Mouse (Mus musculus) liver, embryonic 16.5 days (tissue): ENCODE data around the gene Ank2. TPM values are rescaled to one million over a fixed set of nuclear protein-coding genes. Genes with fewer than 3 reads are reported as not detected.

Experiments used
- ATAC-seq: fragments of 200-750 bp; cut with Nextera tagmentation; 2 replicates; pipeline ENCODE4 v1.8.0; 2017; ENCODE audit warnings: low read depth, mild to moderate bottlenecking, moderate number of reproducible peaks, moderate library complexity
- H3K27ac ChIP-seq: fragments of 300-500 bp; sonication (generic); 2 replicates; pipeline ENCODE4 v1.5.1; 2014; ENCODE audit warnings: mild to moderate bottlenecking, low read length
- H3K27me3 ChIP-seq: fragments of 300-500 bp; sonication (generic); 2 replicates; pipeline ENCODE4 v1.6.1; 2014; ENCODE audit warnings: low read depth, low read length, mixed read lengths; ENCODE audit not compliant: control insufficient read depth, insufficient read depth
- H3K36me3 ChIP-seq: fragments of 300-500 bp; sonication (generic); 2 replicates; pipeline ENCODE4 v1.6.1; 2014; ENCODE audit warnings: mild to moderate bottlenecking; ENCODE audit not compliant: control insufficient read depth, insufficient read depth
- H3K4me1 ChIP-seq: fragments of 300-500 bp; sonication (generic); 2 replicates; pipeline ENCODE4 v1.6.1; 2014; ENCODE audit warnings: low read depth, low read length, mixed read lengths; ENCODE audit not compliant: control insufficient read depth
- H3K4me2 ChIP-seq: fragments of 300-500 bp; sonication (generic); 2 replicates; pipeline ENCODE4 v1.6.1; 2014; ENCODE audit warnings: low read depth, low read length, mixed read lengths
- H3K4me3 ChIP-seq: fragments of 300-500 bp; sonication (generic); 2 replicates; pipeline ENCODE4 v1.5.1; 2014; ENCODE audit warnings: low read depth, mild to moderate bottlenecking, low read length
- H3K9ac ChIP-seq: fragments of 300-500 bp; sonication (generic); 2 replicates; pipeline ENCODE4 v1.6.1; 2014; ENCODE audit warnings: low read depth, low read length
- H3K9me3 ChIP-seq: fragments of 300-500 bp; sonication (generic); replicated peaks from 2 replicates; pipeline ENCODE4 v1.6.1; 2016; ENCODE audit warnings: low read length; ENCODE audit not compliant: control insufficient read depth
- WGBS: fragments of 180-500 bp; shearing (Covaris S2); extraction: QIAGEN DNeasy Blood & Tissue Kit; methylation state at CpG from one replicate; pipeline ENCODE4 v1.1.7; 2014; ENCODE audit not compliant: insufficient replicate concordance; 5-methylcytosine and 5-hydroxymethylcytosine counted together
- polyA plus RNA-seq: library from polyadenylated mRNA; unstranded; fragments of >200 nt; fragmentation: Nextera tagmentation; extraction: Ambion mirVana; gene quantifications from 2 replicates; pipeline ENCODE4 v1.2.1, GENCODE M21; 2015

Ank2 gene
- polyA plus RNA-seq, 1 experiment from 2014 or later = 10.4 TPM

DNA sequence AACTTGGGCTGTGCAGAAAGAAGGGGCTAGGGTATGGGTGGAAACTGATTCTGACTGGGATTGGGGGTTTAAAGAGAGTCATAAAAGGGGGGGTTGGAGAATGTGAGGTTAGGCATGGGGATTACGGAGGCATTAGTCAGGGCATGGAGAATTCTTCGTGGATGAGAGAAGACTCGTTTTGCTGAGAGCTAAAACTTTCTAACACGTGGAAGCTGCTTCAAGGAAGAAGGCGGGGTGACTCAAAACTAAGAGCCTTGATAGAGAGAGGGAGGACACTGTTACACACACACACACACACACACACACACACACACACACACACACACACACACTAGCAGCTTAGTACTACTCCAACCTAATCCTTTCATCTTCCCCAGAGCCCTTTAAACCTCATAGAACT is 463.0 kb downstream of the Ank2 start:
- Histone ChIP-seq H3K27ac (no peak overlapping the region), H3K4me3 (no peak overlapping the region), H3K36me3 (no peaks in the 10 kb centered on the region; the same call in 1 of the 2 replicates), H3K27me3 (no peaks in the 10 kb centered on the region), H3K9me3 (no peaks in the 10 kb centered on the region), H3K4me1 (no peaks in the 10 kb centered on the region), H3K4me2 (no peak overlapping the region), H3K9ac (no peak overlapping the region)
- 51% methylated on average over 5 of the region's 5 CpGs for WGBS
- no peak for ATAC-seq

DNA sequence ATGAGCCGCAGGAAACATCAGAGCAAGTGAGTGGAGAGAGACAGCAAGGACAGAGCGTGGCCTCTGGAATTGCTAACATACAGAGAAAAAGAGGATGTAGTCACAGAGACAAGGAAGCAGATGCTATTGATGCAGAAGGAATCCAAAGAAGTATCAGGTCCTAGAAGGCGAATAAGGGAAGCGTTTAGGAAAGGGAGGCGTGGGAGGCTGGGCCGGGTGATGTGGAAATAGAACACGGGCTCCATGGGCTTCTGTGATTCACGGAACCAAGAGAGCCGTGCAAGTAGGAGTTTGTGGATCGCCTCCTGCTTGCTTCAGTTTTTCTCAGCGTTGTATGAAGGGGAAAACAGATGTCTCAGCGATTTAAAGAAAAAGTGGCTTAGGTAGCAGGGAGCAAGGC is 463.6 kb downstream of the Ank2 start:
- H3K9ac ChIP-seq = no peak overlapping the region
- no peaks in the 10 kb centered on the region for H3K27me3 ChIP-seq
- WGBS = 67% methylated on average over 12 of the region's 12 CpGs
- ATAC-seq = no peak
- H3K4me1 ChIP-seq = no peaks in the 10 kb centered on the region
- no peak overlapping the region for H3K4me2 ChIP-seq
- H3K4me3 ChIP-seq = no peak overlapping the region
- H3K36me3 ChIP-seq = no peaks in the 10 kb centered on the region; the same call in 1 of the 2 replicates
- H3K9me3 ChIP-seq = no peaks in the 10 kb centered on the region
- no peak overlapping the region for H3K27ac ChIP-seq

DNA sequence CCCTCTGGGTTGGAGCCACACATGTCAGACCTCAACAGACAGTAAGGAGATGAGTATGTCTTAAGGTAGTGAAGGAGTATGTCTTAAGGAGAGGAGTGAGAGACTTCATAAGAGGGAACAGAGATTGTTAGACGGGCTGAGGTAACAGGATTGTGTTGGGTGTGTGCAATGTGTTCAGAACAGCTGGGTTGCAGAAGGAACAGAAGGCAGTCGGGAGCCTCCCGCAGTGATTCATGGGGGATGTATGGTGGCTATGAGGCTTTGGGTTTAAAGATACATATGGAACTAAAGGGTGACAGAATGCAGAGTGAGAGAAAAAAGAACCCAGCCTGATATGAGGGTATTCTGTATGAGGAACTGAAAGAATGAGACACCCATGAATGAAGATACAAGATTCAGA is 464.2 kb downstream of the Ank2 start:
- no peaks in the 10 kb centered on the region for H3K4me1 ChIP-seq
- no peak overlapping the region for H3K4me2 ChIP-seq
- H3K36me3 ChIP-seq = no peaks in the 10 kb centered on the region; the same call in 1 of the 2 replicates
- no peak overlapping the region for H3K4me3 ChIP-seq
- no peak overlapping the region for H3K27ac ChIP-seq
- H3K9me3 ChIP-seq = no peaks in the 10 kb centered on the region
- H3K27me3 ChIP-seq = no peaks in the 10 kb centered on the region
- H3K9ac ChIP-seq = no peak overlapping the region
- 75% methylated on average over 3 of the region's 3 CpGs for WGBS
- ATAC-seq = no peak

DNA sequence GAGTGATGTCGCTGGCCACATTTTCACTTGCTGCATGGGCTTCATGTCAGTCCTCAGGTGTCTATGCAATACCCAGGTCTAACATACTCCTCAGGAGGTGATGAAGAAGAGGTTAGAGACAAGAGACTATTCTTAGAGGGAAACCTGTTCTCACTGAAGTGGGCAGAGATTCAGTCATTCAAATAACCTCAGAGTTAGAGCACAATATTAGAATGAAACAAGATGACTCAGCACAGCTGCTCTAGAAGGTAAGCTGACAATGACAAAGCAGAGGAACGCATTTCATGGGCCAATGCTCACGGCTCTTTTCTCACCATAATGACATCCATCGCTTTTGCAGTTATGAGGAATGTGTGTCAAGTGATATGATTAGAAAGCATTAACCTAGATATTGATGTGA is 475.2 kb downstream of the Ank2 start:
- Histone ChIP-seq H3K36me3 (peaks cover 3% of the 10 kb centered on the region; the same call in 1 of the 2 replicates), H3K27me3 (no peaks in the 10 kb centered on the region), H3K9ac (no peak overlapping the region), H3K27ac (no peak overlapping the region), H3K9me3 (no peaks in the 10 kb centered on the region), H3K4me3 (no peak overlapping the region), H3K4me2 (no peak overlapping the region), H3K4me1 (no peaks in the 10 kb centered on the region)
- WGBS = 67% methylated on average over 4 of the region's 4 CpGs
- ATAC-seq = no peak

DNA sequence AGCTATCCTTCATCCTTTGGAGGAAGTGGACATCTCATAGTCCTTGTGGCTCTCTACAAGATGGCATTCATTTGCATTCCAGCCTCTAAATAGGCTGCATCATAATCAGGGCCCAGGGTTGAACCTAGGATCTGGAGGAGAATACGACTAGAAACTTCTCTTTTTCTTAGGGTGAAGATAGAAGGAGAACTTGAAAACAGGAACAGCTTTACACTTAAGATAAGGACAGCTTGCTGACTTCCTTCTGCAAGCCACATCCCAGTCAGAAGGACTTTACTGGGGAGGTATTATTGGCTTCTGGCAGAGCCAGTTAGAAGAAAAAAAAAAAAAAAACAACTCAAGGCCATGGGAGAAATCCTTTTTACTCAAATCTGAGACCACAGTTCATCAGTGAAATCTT is 479.0 kb downstream of the Ank2 start:
- Histone ChIP-seq H3K9me3 (no peaks in the 10 kb centered on the region), H3K4me1 (no peaks in the 10 kb centered on the region), H3K27me3 (no peaks in the 10 kb centered on the region), H3K36me3 (peaks cover under 1% of the 10 kb centered on the region; the same call in 1 of the 2 replicates), H3K27ac (no peak overlapping the region), H3K4me3 (no peak overlapping the region), H3K4me2 (no peak overlapping the region), H3K9ac (no peak overlapping the region)
- WGBS = 3% methylated on average over 1 of the region's 1 CpGs
- no peak for ATAC-seq

DNA sequence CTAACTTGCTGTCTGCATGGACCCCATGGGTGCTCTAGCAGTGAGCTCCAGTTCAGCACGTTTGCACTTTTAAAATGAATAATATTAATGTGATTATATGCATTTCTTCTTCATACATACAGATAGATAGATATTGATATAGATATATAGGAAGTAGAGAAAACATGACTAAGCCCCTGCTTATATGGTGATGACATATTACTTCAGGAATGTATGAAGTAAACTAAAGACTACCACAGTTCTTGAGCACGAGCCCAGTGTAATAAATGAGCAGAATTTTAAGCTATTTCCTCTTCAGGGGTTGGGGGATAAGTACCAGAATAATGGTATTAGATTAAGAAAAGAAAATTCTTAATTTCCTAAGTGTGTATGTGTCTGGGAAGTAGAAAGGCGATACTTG is 479.4 kb downstream of the Ank2 start:
- no peaks in the 10 kb centered on the region for H3K4me1 ChIP-seq
- ATAC-seq = no peak
- H3K36me3 ChIP-seq = no peaks in the 10 kb centered on the region
- no peaks in the 10 kb centered on the region for H3K9me3 ChIP-seq
- H3K27ac ChIP-seq = no peak overlapping the region
- no peaks in the 10 kb centered on the region for H3K27me3 ChIP-seq
- no peak overlapping the region for H3K4me3 ChIP-seq
- no peak overlapping the region for H3K9ac ChIP-seq
- H3K4me2 ChIP-seq = no peak overlapping the region
- WGBS = 30% methylated on average over 3 of the region's 3 CpGs

DNA sequence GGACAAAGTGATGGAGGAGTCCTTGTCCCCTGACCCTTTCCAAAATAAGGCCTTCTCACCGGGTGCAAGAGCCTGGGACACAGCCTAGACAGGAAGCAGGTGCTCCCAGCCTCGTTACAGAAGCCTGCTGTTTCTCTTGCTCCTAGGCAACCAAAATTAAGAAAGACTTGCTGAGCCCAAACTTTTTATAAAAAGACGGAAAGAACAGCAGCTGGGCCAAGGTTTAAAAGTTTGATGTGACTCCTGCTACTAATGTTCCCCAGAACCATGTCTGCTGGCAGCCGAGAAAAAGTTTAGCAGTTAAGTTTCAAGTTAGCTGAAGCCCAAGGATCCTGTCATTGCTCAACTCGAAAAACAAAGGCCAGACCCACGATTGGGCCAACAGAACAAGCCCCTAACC is 480.0 kb downstream of the Ank2 start:
- Histone ChIP-seq H3K4me1 (no peaks in the 10 kb centered on the region), H3K4me2 (no peak overlapping the region), H3K4me3 (no peak overlapping the region), H3K27ac (no peak overlapping the region), H3K9ac (no peak overlapping the region), H3K36me3 (no peaks in the 10 kb centered on the region), H3K9me3 (no peaks in the 10 kb centered on the region), H3K27me3 (no peaks in the 10 kb centered on the region)
- no peak for ATAC-seq
- WGBS = 30% methylated on average over 6 of the region's 6 CpGs

DNA sequence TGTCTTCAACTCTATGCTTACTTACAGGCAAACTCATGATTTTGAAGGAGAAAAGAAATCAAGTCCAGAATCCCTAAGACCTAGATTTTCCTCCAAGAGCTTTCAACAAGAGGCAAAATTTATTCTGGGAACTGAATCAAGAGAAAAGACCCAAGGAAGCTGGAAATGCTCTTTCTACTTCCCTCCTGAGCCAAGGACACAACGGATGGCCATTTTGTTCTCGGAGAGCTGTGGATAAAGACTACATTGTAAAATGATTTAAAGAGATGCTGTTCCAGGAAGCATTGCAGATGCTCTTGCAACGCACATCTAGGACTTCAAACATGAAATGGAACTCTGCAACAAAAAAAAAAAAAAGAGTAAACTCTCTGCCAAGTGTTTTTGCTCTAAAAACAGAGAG is 481.6 kb downstream of the Ank2 start:
- WGBS = 66% methylated on average over 3 of the region's 3 CpGs
- Histone ChIP-seq H3K27ac (no peak overlapping the region), H3K27me3 (no peaks in the 10 kb centered on the region), H3K9ac (no peak overlapping the region), H3K4me1 (no peaks in the 10 kb centered on the region), H3K9me3 (no peaks in the 10 kb centered on the region), H3K4me3 (no peak overlapping the region), H3K4me2 (no peak overlapping the region), H3K36me3 (no peaks in the 10 kb centered on the region)
- ATAC-seq = no peak

DNA sequence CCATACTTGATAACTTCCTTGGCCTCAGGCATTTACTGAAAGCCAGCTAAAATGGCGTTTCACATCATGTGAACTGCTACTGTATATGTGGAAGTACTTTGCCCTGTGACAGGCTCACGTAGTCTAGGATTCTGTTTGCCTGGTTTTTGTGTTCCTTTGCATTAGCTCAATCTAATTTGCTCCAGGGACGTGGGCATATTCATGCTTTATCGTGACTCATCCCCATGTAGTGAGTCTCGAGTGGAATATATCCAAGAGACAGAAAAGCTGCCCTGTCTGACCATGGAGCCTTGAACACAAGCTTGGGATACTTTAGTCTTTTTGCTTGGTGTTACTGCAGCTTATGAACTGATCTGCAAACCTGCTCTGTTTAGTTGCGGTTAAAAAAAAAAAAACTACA is 483.6 kb downstream of the Ank2 start:
- Histone ChIP-seq H3K4me2 (no peak overlapping the region), H3K4me1 (no peaks in the 10 kb centered on the region), H3K27ac (no peak overlapping the region), H3K27me3 (no peaks in the 10 kb centered on the region), H3K4me3 (no peak overlapping the region), H3K36me3 (no peaks in the 10 kb centered on the region), H3K9me3 (no peaks in the 10 kb centered on the region), H3K9ac (no peak overlapping the region)
- no peak for ATAC-seq
- WGBS = 66% methylated on average over 6 of the region's 6 CpGs

DNA sequence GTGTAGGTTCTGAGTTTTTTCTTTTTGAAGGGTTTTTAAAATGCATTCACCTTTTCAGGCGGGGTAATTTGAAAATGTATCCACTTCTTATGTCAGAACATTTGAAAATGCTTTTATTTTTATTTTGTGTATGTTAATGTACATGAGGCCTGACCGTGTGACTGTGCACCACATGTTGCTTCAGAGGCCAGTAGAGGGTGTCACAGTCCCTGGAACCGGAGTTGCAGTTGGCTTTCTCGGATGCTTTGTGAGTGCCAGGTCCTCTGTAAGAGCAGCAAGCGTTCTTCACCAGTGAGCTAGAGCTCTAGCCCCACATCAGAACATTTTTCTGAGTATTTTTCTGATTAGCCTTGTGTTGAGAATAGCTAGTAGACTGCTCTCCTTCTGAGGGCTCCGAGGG is 484.0 kb downstream of the Ank2 start:
- 58% methylated on average over 6 of the region's 6 CpGs for WGBS
- Histone ChIP-seq H3K27ac (no peak overlapping the region), H3K9ac (no peak overlapping the region), H3K4me3 (no peak overlapping the region), H3K27me3 (no peaks in the 10 kb centered on the region), H3K4me1 (no peaks in the 10 kb centered on the region), H3K36me3 (no peaks in the 10 kb centered on the region), H3K4me2 (no peak overlapping the region), H3K9me3 (no peaks in the 10 kb centered on the region)
- no peak for ATAC-seq
